Comparison of ENCODE assay signal across 17 mouse cellular contexts in the genomic region with DNA sequence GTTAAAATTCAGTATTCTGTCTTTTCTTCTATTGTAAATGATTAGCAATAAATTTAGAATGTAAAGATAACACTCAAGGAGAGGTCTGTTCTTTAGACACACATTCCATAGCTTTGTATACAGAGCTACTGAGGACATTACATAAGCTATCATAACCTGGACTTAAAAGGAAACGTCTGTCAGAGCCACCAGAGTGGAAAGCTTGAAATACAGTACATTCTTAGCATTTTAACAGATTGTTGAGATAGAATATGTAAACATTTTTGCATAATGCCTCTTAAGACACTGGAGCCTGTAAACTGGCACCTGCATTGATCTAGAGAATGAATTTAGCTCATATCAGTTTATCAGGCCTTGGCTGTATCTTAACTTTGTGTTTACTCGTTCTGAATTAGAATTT. TPM values are rescaled to one million over a fixed set of nuclear protein-coding genes. Genes with fewer than 3 reads are reported as not detected.
A peak's percentile ranks its signal among the peaks of the same experiment; 100 is the strongest.
DNase-seq lines count a peak whose midpoint lies in the region; ATAC-seq and TF ChIP-seq lines count a peak whose summit lies in the region.
"Had no signal": no experiment of that assay in that cellular context is flagged by ENCODE, and none has a peak within 500 bp of the region (broad histone marks: within the 10 kb centered on the region; RNA-seq: fewer than 3 reads in every experiment).

No protein-coding gene starts in this region.

- no peak for ATAC-seq in lung, postnatal 0 days
- ATAC-seq: forebrain, embryonic 16.5 days had no signal

- no peak overlapping the region for H3K4me3 ChIP-seq in left cerebral cortex, adult 2 months
- no peak overlapping the region for H3K4me3 ChIP-seq in lung, postnatal 0 days (ENCODE audit: low read depth, low read length)
- H3K4me3 ChIP-seq: embryonic facial prominence, embryonic 13.5 days; forebrain, embryonic 12.5 days; heart, embryonic 12.5 days; hindbrain, embryonic 15.5 days had no signal

- no peak overlapping the region for H3K4me2 ChIP-seq in lung, postnatal 0 days (replicated peaks; ENCODE audit: low read depth, low read length)
- H3K4me2 ChIP-seq: embryonic facial prominence, embryonic 13.5 days; forebrain, embryonic 12.5 days; heart, embryonic 12.5 days; hindbrain, embryonic 15.5 days had no signal

- peak overlapping the region; percentile 25 for H3K27ac ChIP-seq in left cerebral cortex, adult 2 months
- H3K27ac ChIP-seq in lung, postnatal 0 days (ENCODE audit: low read length), result no peak overlapping the region; the same call in 1 of the 2 replicates
- H3K27ac ChIP-seq: embryonic facial prominence, embryonic 13.5 days; forebrain, embryonic 12.5 days; hindbrain, embryonic 15.5 days had no signal

- no peak for TF ChIP-seq CTCF in left cerebral cortex, adult 2 months (IDR thresholded peaks at IDR 0.05)
- no peak for TF ChIP-seq CTCF in lung, postnatal 0 days (IDR thresholded peaks at IDR 0.05)

- intact Hi-C loops in left cerebral cortex, adult 2 months (cut with DNase I), result loop anchor here (10.0 kb wide), 1 partner anchor 767 kb away; the partner anchor contains the start of gene Lysmd3
- intact Hi-C loops in left cerebral cortex, postnatal 36 days (cut with DNase I), result no loop called here

- no peak for DNase-seq in left cerebral cortex, adult 2 months (ENCODE audit: extremely low spot score in 1 of 2, low spot score in 2 of 2)
- no peak for DNase-seq in left cerebral cortex, postnatal 36 days (ENCODE audit: low spot score in 2 of 2)
- DNase-seq in lung, postnatal 0 days (ENCODE audit: low spot score), result peak; percentile 40
- no peak for DNase-seq in lung, postnatal 36 days
- peak; percentile 46 for DNase-seq in adipocyte (ENCODE audit: low spot score)
- no peak for DNase-seq in retina, postnatal 1 day
- DNase-seq: adrenal gland, postnatal 10 days; cerebellum, adult 11-12 months; cerebellum, adult 9-11 months; cerebellum, postnatal 36 days; gastrocnemius, postnatal 14 days had no signal

- no peaks in the 10 kb centered on the region for H3K4me1 ChIP-seq in lung, postnatal 0 days (ENCODE audit: insufficient read depth, low read depth, low read length)
- H3K4me1 ChIP-seq: embryonic facial prominence, embryonic 13.5 days had no signal

- H3K9me3 ChIP-seq in lung, postnatal 0 days (ENCODE audit: low read length), result no peaks in the 10 kb centered on the region
- H3K9me3 ChIP-seq: embryonic facial prominence, embryonic 13.5 days; forebrain, embryonic 12.5 days; heart, embryonic 12.5 days; hindbrain, embryonic 10.5 days; hindbrain, embryonic 15.5 days had no signal

- WGBS in lung, postnatal 0 days, result 31% methylated on average over 2 of the region's 2 CpGs

- no peak overlapping the region for H3K9ac ChIP-seq in lung, postnatal 0 days (replicated peaks; ENCODE audit: low read depth)
- H3K9ac ChIP-seq: embryonic facial prominence, embryonic 13.5 days; forebrain, embryonic 12.5 days; heart, embryonic 12.5 days; hindbrain, embryonic 15.5 days had no signal

- TF ChIP-seq EP300 in lung, postnatal 0 days (IDR thresholded peaks at IDR 0.05), result peak; percentile 95

- no peaks in the 10 kb centered on the region for H3K27me3 ChIP-seq in lung, postnatal 0 days (replicated peaks; ENCODE audit: insufficient read depth, low read length)
- H3K27me3 ChIP-seq: embryonic facial prominence, embryonic 13.5 days; forebrain, embryonic 12.5 days; heart, embryonic 12.5 days; hindbrain, embryonic 15.5 days had no signal

- peaks cover 27% of the 10 kb centered on the region for H3K36me3 ChIP-seq in lung, postnatal 0 days (ENCODE audit: insufficient read depth, low read length)

RNA-seq across cellular contexts. Expression of gene Arrdc3, which starts 4.7 kb away (rescaled TPM):
- 10 to 100 TPM; 34.0 to 39.4 TPM for total RNA-seq in left cerebral cortex, adult 2 months (2021)
- 10 to 100 TPM; 37.0 to 39.8 TPM for total RNA-seq in left cerebral cortex, postnatal 36 days (2021)
- 59.5 and 62.9 TPM in 2 replicates for polyA plus RNA-seq in lung, postnatal 0 days (2015; fragmentation: Nextera tagmentation; extraction: Ambion mirVana)

Comparison
In these comparisons a context has a peak if more than half of its experiments do, and no peak if none do; other contexts are left out.
1. DNase-seq: peak in lung, postnatal 0 days (single experiment) and adipocyte (single experiment); none in left cerebral cortex, adult 2 months (0 of 2), left cerebral cortex, postnatal 36 days (0 of 2), lung, postnatal 36 days (single experiment) and retina, postnatal 1 day (single experiment).